Mouse (Mus musculus) left cerebral cortex, adult 2 months (tissue): Measurements from ENCODE around the gene Flnc. TPM values are rescaled to one million over a fixed set of nuclear protein-coding genes. Genes with fewer than 3 reads are reported as not detected.
A peak's percentile ranks its signal among the peaks of the same experiment; 100 is the strongest.

Experiments used
- DNase-seq, 2 experiments: peaks; one replicate each; pipeline ENCODE4 v3.0.0; 2021 to 2022; ENCODE audit warnings: low spot score in 2 of 2, mixed read lengths in 1 of 2; ENCODE audit errors: extremely low spot score in 1 of 2
- H3K27ac ChIP-seq: fragments of 200-600 bp; 2 replicates; pipeline ENCODE4 v1.8.1; 2022
- H3K4me3 ChIP-seq: fragments of 200-600 bp; 2 replicates; pipeline ENCODE4 v1.8.1; 2022
- CTCF ChIP-seq: fragments of 200-600 bp; IDR thresholded peaks from 2 replicates; pipeline ENCODE4 v1.8.1; 2022; ENCODE audit warnings: antibody characterized with exemption, mild to moderate bottlenecking, moderate library complexity
- intact Hi-C: fragments of 180-260 bp; cut with DNase I; formaldehyde crosslinking; loops from one replicate; pipeline ENCODE4 v1.15.1; 2025
- microRNA-seq, 2 experiments: library from miRNA; unstranded; fragments of <30 nt; microRNA quantifications; one replicate each; pipeline ENCODE4 v1.2.0; 2021
- total RNA-seq, 2 experiments: library from RNA; stranded (reverse); gene quantifications; 2 replicates each; pipeline ENCODE4 v1.2.3; 2021

The Flnc gene
- total RNA-seq, 2 experiments from 2014 or later: 1.2 to 1.7 TPM

DNA sequence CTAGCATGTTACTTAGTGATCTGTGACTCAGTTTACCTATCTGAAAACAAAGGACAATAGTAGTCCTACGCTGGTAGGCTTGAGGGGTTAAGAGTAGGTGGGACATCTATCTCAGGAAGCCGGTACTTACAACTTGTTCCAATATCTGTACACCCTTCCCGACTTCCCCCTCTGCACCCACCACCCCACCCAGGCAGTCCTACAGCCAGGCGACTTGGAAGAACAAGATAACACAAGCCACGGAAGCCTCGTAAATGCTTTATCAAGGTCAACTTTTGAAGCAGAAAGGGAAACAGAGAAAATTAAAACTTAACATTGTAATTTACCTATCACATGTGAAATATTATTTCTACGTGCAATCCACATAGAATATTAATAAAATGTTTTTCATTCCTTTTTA lies 67.1 kb downstream of the Flnc start:
- no peak for TF ChIP-seq CTCF
- intact Hi-C loops: no loop called here
- no peak for DNase-seq
- Histone ChIP-seq H3K4me3 (no peak overlapping the region), H3K27ac (no peak overlapping the region)

DNA sequence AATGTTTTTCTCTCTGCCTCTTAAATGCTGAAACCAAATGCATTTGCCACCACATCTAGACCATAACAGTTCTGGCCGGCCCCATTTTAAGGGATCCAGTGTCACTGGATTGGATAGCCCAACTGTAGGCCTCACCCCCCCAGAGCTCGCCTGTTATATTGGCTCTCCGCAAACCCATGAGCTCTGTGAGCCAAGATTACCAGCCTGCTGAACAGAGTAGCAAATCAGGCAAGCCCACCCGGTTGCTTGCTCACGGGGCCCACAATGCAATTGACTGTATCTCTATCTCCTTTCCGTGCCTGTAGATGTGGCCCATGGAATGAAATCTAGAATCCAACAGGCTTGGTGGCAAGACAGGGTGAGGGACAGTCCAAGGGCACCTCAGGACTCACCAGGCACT lies 67.8 kb downstream of the Flnc start:
- no peak for TF ChIP-seq CTCF
- no peak for DNase-seq
- intact Hi-C loops: no loop called here
- Histone ChIP-seq H3K27ac (no peak overlapping the region), H3K4me3 (no peak overlapping the region)

- intact Hi-C loops: no loop called here
- no peak overlapping the region for H3K4me3 ChIP-seq
- no peak overlapping the region for H3K27ac ChIP-seq
- TF ChIP-seq CTCF: peak; percentile 43
- no peak for DNase-seq
Observed at GRCm38 (mm10) chr6:29501599-29501998, 68.5 kb downstream of the Flnc start.

- intact Hi-C loops: no loop called here
- TF ChIP-seq CTCF: no peak; the same call in 1 of the 2 replicates
Observed at GRCm38 (mm10) chr6:29505493-29505892, 72.4 kb downstream of the Flnc start.

GRCm38 (mm10) chr6:29506834-29507233 lies 73.8 kb downstream of the Flnc start:
- Histone ChIP-seq H3K4me3 (no peak overlapping the region), H3K27ac (no peak overlapping the region)
- no peak for TF ChIP-seq CTCF
- intact Hi-C loops: no loop called here
- DNase-seq: no peak

More at GRCm38 (mm10) chr6:29505493-29505892, 72.4 kb downstream of the Flnc start:
- no peak overlapping the region for H3K4me3 ChIP-seq
- no peak overlapping the region for H3K27ac ChIP-seq
- no peak for DNase-seq

DNA sequence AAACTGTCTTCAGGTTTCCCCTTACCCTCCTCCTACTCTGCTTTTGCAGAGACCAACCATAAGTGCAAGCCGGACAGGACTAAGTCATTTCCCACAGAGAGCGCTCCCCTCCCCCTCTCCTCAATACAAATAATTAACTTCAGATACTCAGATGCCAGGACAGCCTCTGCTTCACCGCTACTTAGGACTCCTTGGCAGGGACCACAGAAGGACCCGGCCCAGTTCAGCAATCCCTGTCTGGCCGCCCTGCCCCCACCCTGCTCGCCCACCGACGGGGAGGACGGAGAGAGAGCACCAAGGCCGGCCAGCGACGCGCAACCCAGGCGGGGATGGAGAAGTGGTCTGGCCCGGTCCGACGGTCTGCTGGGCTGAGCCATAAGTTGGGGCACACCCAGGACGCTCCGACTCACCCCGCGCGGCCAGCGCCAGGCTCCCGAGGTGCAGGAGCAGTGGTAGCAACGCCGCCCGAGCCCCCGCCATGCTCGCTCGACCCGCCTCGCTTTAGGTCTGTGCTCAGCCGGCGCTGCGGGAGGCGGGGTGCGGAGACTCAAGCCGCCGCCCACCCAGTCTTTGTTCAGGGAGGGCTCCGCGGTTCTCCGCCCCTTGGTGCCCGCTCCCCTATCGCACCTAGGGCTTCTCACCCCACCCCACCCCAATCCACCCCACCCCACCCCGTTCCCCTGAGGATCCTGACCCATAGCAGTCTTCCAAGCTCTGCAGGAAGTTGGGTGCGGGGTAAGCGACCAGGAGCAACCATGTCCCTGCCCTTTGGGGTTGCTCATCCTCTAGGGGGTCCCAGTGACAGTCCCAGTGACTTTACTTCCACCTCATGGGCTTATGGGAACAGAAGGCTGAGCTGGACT lies 74.6 kb downstream of the Flnc start, which contains the start of gene Kcp:
Gene Kcp (minus strand): TSS at position 506 of the 863 bp plus-strand sequence.
- no peak for TF ChIP-seq CTCF

DNA sequence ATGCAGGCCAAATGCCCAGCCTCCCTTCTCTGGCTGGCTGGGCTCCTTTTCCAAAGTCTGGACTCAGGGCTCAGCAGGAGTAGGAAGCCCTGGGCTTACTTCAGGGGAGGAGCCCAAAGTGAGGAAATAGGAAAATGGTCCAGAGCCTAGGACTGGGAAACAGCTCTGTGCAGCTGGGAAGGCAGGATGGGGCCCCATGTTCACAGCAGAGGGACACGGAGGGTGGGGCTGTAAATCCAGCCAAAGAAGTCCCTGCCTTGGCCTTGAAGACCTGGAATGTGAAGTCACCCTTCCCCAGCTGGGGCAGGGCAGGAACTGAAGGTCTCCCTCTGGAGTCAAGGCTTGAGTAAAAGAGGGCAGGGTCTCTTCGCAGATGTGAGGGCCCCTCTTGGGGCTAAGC lies 76.0 kb downstream of the Flnc start:
- intact Hi-C loops: no loop called here
- DNase-seq: no peak
- TF ChIP-seq CTCF: no peak
- Histone ChIP-seq H3K4me3 (no peak overlapping the region), H3K27ac (no peak overlapping the region)

More for the DNA sequence above, 74.6 kb downstream of the Flnc start, which contains the start of gene Kcp:
- DNase-seq: no peak
- peak within 1 kb of the TSS; percentile 37 for H3K4me3 ChIP-seq
- intact Hi-C loops: no loop called here
- no peak within 1 kb of the TSS for H3K27ac ChIP-seq

Small RNA genes within 50 kb of the gene (microRNA-seq; reads per million reads assigned to microRNA genes)
- 0.48 to 0.49 reads per million in 2 experiments for gene Gm26220
- gene Gm44354: 0 reads per million in 2 experiments

Other genes with a start within 250 kb of the Flnc start
- 10 to 100 TPM; 57.1 to 62.7 TPM for gene Impdh1, start 216.9 kb upstream of the Flnc start, total RNA-seq
- 1 to 10 TPM; 8.0 to 9.1 TPM for gene Hilpda, start 160.8 kb upstream of the Flnc start, total RNA-seq
- gene Fam71f2, start 153.7 kb upstream of the Flnc start, total RNA-seq: under 1 TPM; 0.38 to 0.72 TPM
- not detected for gene Fam71f1, start 114.1 kb upstream of the Flnc start, total RNA-seq
- 10 to 100 TPM; 59.5 to 65.2 TPM for gene Calu, start 85.2 kb upstream of the Flnc start, total RNA-seq
- gene Opn1sw, start 44.8 kb upstream of the Flnc start, total RNA-seq: under 1 TPM in 1 of 2 experiments, not detected in 1; 0.16 TPM
- 100 to 1,000 TPM; 104 to 105 TPM for gene Ccdc136, start 36.9 kb upstream of the Flnc start, total RNA-seq
- 100 to 1,000 TPM; 242 to 247 TPM for gene Atp6v1f, start 34.5 kb downstream of the Flnc start, total RNA-seq
- gene Atp6v1fnb, start 38.2 kb downstream of the Flnc start, total RNA-seq: under 1 TPM; 0.54 to 0.72 TPM
- gene Kcp, start 74.7 kb downstream of the Flnc start, total RNA-seq: 1 to 10 TPM; 1.1 to 2.2 TPM
- gene Irf5, start 93.4 kb downstream of the Flnc start, total RNA-seq: 1 to 10 TPM; 4.0 to 4.4 TPM
- gene Tnpo3, start 176.6 kb downstream of the Flnc start, total RNA-seq: 10 to 100 TPM; 72.7 to 73.3 TPM